In genomic region chr4:142785386-142785785, GRCm38 (mm10) we compare ENCODE assay signal across 16 mouse cellular contexts.
"Had no signal": no experiment of that assay in that cellular context is flagged by ENCODE, and none has a peak within 500 bp of the region (broad histone marks: within the 10 kb centered on the region; RNA-seq: fewer than 3 reads in every experiment).

No protein-coding gene starts in this region.

- H3K4me3 ChIP-seq: limb, embryonic 13.5 days; liver, embryonic 12.5 days; liver, embryonic 15.5 days; lung, embryonic 15.5 days had no signal

- H3K9me3 ChIP-seq: limb, embryonic 13.5 days; liver, embryonic 12.5 days; liver, embryonic 15.5 days; lung, embryonic 15.5 days had no signal

- H3K9ac ChIP-seq: limb, embryonic 13.5 days; liver, embryonic 12.5 days; liver, embryonic 15.5 days; lung, embryonic 15.5 days had no signal

- H3K4me2 ChIP-seq: limb, embryonic 13.5 days; liver, embryonic 12.5 days; liver, embryonic 15.5 days; lung, embryonic 15.5 days; midbrain, embryonic 11.5 days had no signal

- ATAC-seq: liver, embryonic 12.5 days had no signal

- H3K36me3 ChIP-seq: limb, embryonic 13.5 days; liver, embryonic 12.5 days; liver, embryonic 15.5 days; lung, embryonic 15.5 days had no signal

- H3K4me1 ChIP-seq: limb, embryonic 13.5 days; liver, embryonic 12.5 days; liver, embryonic 15.5 days; lung, embryonic 15.5 days had no signal

- H3K27ac ChIP-seq: limb, embryonic 13.5 days; liver, embryonic 12.5 days; liver, embryonic 15.5 days; lung, embryonic 15.5 days; stomach, postnatal 0 days had no signal

- H3K27me3 ChIP-seq: limb, embryonic 13.5 days; liver, embryonic 12.5 days; liver, embryonic 15.5 days; lung, embryonic 15.5 days had no signal

- DNase-seq: kidney, adult 9 months; kidney, postnatal 14 days; kidney, postnatal 4 days; left cerebral cortex, postnatal 4 days; liver; lung, postnatal 4 days; midbrain, embryonic 14.5 days; thymus, adult 2 months; thymus, postnatal 14 days; thymus, postnatal 4 days had no signal
